In genomic region chr7:127974413-127974930, GRCm38 (mm10) we compare ENCODE assay signal across 24 mouse cellular contexts. TPM values are rescaled to one million over a fixed set of nuclear protein-coding genes. Genes with fewer than 3 reads are reported as not detected.
DNase-seq lines count a peak whose midpoint lies in the region; ATAC-seq lines count a peak whose summit lies in the region.
"Had no signal": no experiment of that assay in that cellular context is flagged by ENCODE, and none has a peak within 500 bp of the region (broad histone marks: within the 10 kb centered on the region; RNA-seq: fewer than 3 reads in every experiment).

No protein-coding gene starts in this region.

- H3K9ac ChIP-seq in heart, embryonic 12.5 days: no peak overlapping the region
- H3K9ac ChIP-seq: embryonic facial prominence, embryonic 12.5 days; forebrain, embryonic 13.5 days; hindbrain, embryonic 13.5 days; limb, embryonic 12.5 days; liver, postnatal 0 days had no signal

- H3K9me3 ChIP-seq in heart, embryonic 12.5 days (replicated peaks): no peaks in the 10 kb centered on the region
- H3K9me3 ChIP-seq: embryonic facial prominence, embryonic 12.5 days; forebrain, embryonic 13.5 days; hindbrain, embryonic 13.5 days; limb, embryonic 12.5 days; midbrain, embryonic 10.5 days had no signal

- 0 out of 2 replicates have a peak, but pooled peaks cover 8% of the 10 kb centered on the region for H3K4me1 ChIP-seq in heart, embryonic 12.5 days (replicated peaks)

- DNase-seq in gastrocnemius, postnatal 25 days: peak; percentile 15
- DNase-seq in gastrocnemius, postnatal 10 days: no peak
- DNase-seq in heart, postnatal 10 days: peak; percentile 41 to 45
- peak; percentile 60 for DNase-seq in MN1 (ENCODE audit: low spot score)
- no peak for DNase-seq in layer of hippocampus, postnatal 14 days (ENCODE audit: low spot score in 2 of 2)
- DNase-seq: cerebellum, adult 18-20 months; cerebellum, postnatal 14 days; gastrocnemius, postnatal 36 days; kidney, adult 9 months; kidney, postnatal 36 days; liver, postnatal 0 days had no signal

- H3K4me3 ChIP-seq in heart, embryonic 12.5 days: no peak overlapping the region
- H3K4me3 ChIP-seq: embryonic facial prominence, embryonic 12.5 days; erythroblast, embryonic 14.5 days; forebrain, embryonic 13.5 days; hindbrain, embryonic 13.5 days; limb, embryonic 12.5 days; midbrain, embryonic 10.5 days had no signal

- ATAC-seq in heart, embryonic 12.5 days (ENCODE audit: insufficient number of reproducible peaks, low FRiP score): no peak
- ATAC-seq in granulocyte monocyte progenitor cell, adult 5-6 weeks (replicated peaks; ENCODE audit: poor library complexity, severe bottlenecking): peak; percentile 30
- ATAC-seq: forebrain, embryonic 13.5 days; liver, postnatal 0 days; lung, postnatal 0 days had no signal

- H3K27ac ChIP-seq in heart, embryonic 12.5 days (ENCODE audit: poor library complexity, severe bottlenecking): no peak overlapping the region
- H3K27ac ChIP-seq: embryonic facial prominence, embryonic 12.5 days; forebrain, embryonic 13.5 days; hindbrain, embryonic 13.5 days; limb, embryonic 12.5 days; macrophage; midbrain, embryonic 10.5 days had no signal

- peaks cover 93% of the 10 kb centered on the region for H3K36me3 ChIP-seq in heart, embryonic 12.5 days

- 92% methylated on average over 2 of the region's 2 CpGs for WGBS in heart, embryonic 12.5 days

- H3K27me3 ChIP-seq in heart, embryonic 12.5 days (replicated peaks): no peaks in the 10 kb centered on the region
- H3K27me3 ChIP-seq: embryonic facial prominence, embryonic 12.5 days; forebrain, embryonic 13.5 days; hindbrain, embryonic 13.5 days; limb, embryonic 12.5 days had no signal

- intact Hi-C loops in heart, postnatal 10 days (cut with DNase I): no loop called here

- H3K4me2 ChIP-seq in heart, embryonic 12.5 days: no peak overlapping the region
- H3K4me2 ChIP-seq: embryonic facial prominence, embryonic 12.5 days; forebrain, embryonic 13.5 days; hindbrain, embryonic 13.5 days; limb, embryonic 12.5 days; liver, embryonic 11.5 days had no signal

RNA-seq across cellular contexts. Expression of gene Fus, which starts 7.2 kb away (rescaled TPM):
- total RNA-seq in gastrocnemius, postnatal 25 days (2021): 10 to 100 TPM; 76.2 to 78.4 TPM
- 100 to 1,000 TPM; 199 to 239 TPM for total RNA-seq in gastrocnemius, postnatal 10 days (2021)
- total RNA-seq in heart, postnatal 10 days (2021): 100 to 1,000 TPM; 297 to 307 TPM
- polyA plus RNA-seq in heart, embryonic 12.5 days (2016; fragmentation: Nextera tagmentation; extraction: Ambion mirVana): 331 and 335 TPM in 2 replicates
- 319 and 323 TPM in 2 replicates for total RNA-seq in granulocyte monocyte progenitor cell, adult 5-6 weeks (2014; fragmentation: Nextera tagmentation)
- total RNA-seq in granulocyte monocyte progenitor cell, adult 5-6 weeks (2017): 60.8 and 62.2 TPM in 2 replicates
- total RNA-seq in layer of hippocampus, postnatal 14 days (2021): 100 to 1,000 TPM; 328 to 375 TPM

RNA-seq across cellular contexts. Expression of gene Pycard, which starts 19.2 kb away (rescaled TPM):
- under 1 TPM; 0.72 to 0.82 TPM for total RNA-seq in gastrocnemius, postnatal 25 days (2021)
- 1 to 10 TPM; 3.3 to 4.9 TPM for total RNA-seq in gastrocnemius, postnatal 10 days (2021)
- 10 to 100 TPM; 14.2 to 21.0 TPM for total RNA-seq in heart, postnatal 10 days (2021)
- 28.3 and 31.1 TPM in 2 replicates for polyA plus RNA-seq in heart, embryonic 12.5 days (2016; fragmentation: Nextera tagmentation; extraction: Ambion mirVana)
- 115 and 175 TPM in 2 replicates for total RNA-seq in granulocyte monocyte progenitor cell, adult 5-6 weeks (2014; fragmentation: Nextera tagmentation)
- 62.6 and 101 TPM in 2 replicates for total RNA-seq in granulocyte monocyte progenitor cell, adult 5-6 weeks (2017)
- 1 to 10 TPM; 1.5 to 4.3 TPM for total RNA-seq in layer of hippocampus, postnatal 14 days (2021)

RNA-seq across cellular contexts. Expression of gene Prss36, which starts 27.9 kb away (rescaled TPM):
- 1 to 10 TPM; 4.4 to 6.1 TPM for total RNA-seq in gastrocnemius, postnatal 25 days (2021)
- 1 to 10 TPM; 6.6 to 7.9 TPM for total RNA-seq in gastrocnemius, postnatal 10 days (2021)
- 1 to 10 TPM; 5.0 to 6.6 TPM for total RNA-seq in heart, postnatal 10 days (2021)
- polyA plus RNA-seq in heart, embryonic 12.5 days (2016; fragmentation: Nextera tagmentation; extraction: Ambion mirVana): 8.3 and 10.0 TPM in 2 replicates
- 0.92 and 7.3 TPM in 2 replicates for total RNA-seq in granulocyte monocyte progenitor cell, adult 5-6 weeks (2014; fragmentation: Nextera tagmentation)
- 0.90 and 3.3 TPM in 2 replicates for total RNA-seq in granulocyte monocyte progenitor cell, adult 5-6 weeks (2017)
- total RNA-seq in layer of hippocampus, postnatal 14 days (2021): 10 to 100 TPM; 12.2 to 12.4 TPM

RNA-seq across cellular contexts. Expression of gene Trim72, which starts 29.3 kb away (rescaled TPM):
- 100 to 1,000 TPM; 235 to 294 TPM for total RNA-seq in gastrocnemius, postnatal 25 days (2021)
- total RNA-seq in gastrocnemius, postnatal 10 days (2021): 100 to 1,000 TPM; 238 to 256 TPM
- total RNA-seq in heart, postnatal 10 days (2021): 100 to 1,000 TPM; 144 to 159 TPM
- 0.86 and 1.2 TPM in 2 replicates for polyA plus RNA-seq in heart, embryonic 12.5 days (2016; fragmentation: Nextera tagmentation; extraction: Ambion mirVana)
- total RNA-seq in granulocyte monocyte progenitor cell, adult 5-6 weeks (2014; fragmentation: Nextera tagmentation): not detected in 2 replicates
- total RNA-seq in granulocyte monocyte progenitor cell, adult 5-6 weeks (2017): not detected in 2 replicates
- total RNA-seq in layer of hippocampus, postnatal 14 days (2021): under 1 TPM; 0.25 to 0.36 TPM
- polyA plus RNA-seq: forebrain, embryonic 13.5 days; liver, embryonic 11.5 days; liver, postnatal 0 days; macrophage; midbrain, embryonic 10.5 days; thymus, postnatal 0 days had no signal

RNA-seq across cellular contexts. Expression of gene Prss8, which starts 44.6 kb away (rescaled TPM):
- not detected for total RNA-seq in gastrocnemius, postnatal 25 days (2021)
- not detected for total RNA-seq in gastrocnemius, postnatal 10 days (2021)
- not detected for total RNA-seq in heart, postnatal 10 days (2021)
- polyA plus RNA-seq in heart, embryonic 12.5 days (2016; fragmentation: Nextera tagmentation; extraction: Ambion mirVana): 0.59 and 0.96 TPM in 2 replicates
- not detected in 2 replicates for total RNA-seq in granulocyte monocyte progenitor cell, adult 5-6 weeks (2014; fragmentation: Nextera tagmentation)
- total RNA-seq in granulocyte monocyte progenitor cell, adult 5-6 weeks (2017): 0.52 TPM in 1 of 2 replicates, not detected in the other
- total RNA-seq in layer of hippocampus, postnatal 14 days (2021): under 1 TPM in 1 of 2 experiments, not detected in 1; 0.60 TPM
- total RNA-seq: gastrocnemius, postnatal 36 days had no signal
- polyA plus RNA-seq: C2C12; erythroblast, embryonic 14.5 days; macrophage had no signal

Comparison
In these comparisons a context has a peak if more than half of its experiments do, and no peak if none do; other contexts are left out.
1. DNase-seq: peak in gastrocnemius, postnatal 25 days (single experiment), heart, postnatal 10 days (2 of 2) and MN1 (single experiment); none in gastrocnemius, postnatal 10 days (single experiment) and layer of hippocampus, postnatal 14 days (0 of 2).